Mouse (Mus musculus) CD4-positive helper T cell, adult 2 months (primary cell): Measurements from ENCODE around the gene Ccne1.
A peak's percentile ranks its signal among the peaks of the same experiment; 100 is the strongest.
"Not testable (repeated sequence)": the region's sequence is repeated elsewhere in the genome, so short reads cannot be mapped to it uniquely, and the experiment has no call there.

Experiments
- DNase-seq: peaks from one replicate; pipeline ENCODE4 v3.0.0-alpha.2; 2012; ENCODE audit warnings: low read depth, missing footprints, low spot score

The Ccne1 gene

DNA sequence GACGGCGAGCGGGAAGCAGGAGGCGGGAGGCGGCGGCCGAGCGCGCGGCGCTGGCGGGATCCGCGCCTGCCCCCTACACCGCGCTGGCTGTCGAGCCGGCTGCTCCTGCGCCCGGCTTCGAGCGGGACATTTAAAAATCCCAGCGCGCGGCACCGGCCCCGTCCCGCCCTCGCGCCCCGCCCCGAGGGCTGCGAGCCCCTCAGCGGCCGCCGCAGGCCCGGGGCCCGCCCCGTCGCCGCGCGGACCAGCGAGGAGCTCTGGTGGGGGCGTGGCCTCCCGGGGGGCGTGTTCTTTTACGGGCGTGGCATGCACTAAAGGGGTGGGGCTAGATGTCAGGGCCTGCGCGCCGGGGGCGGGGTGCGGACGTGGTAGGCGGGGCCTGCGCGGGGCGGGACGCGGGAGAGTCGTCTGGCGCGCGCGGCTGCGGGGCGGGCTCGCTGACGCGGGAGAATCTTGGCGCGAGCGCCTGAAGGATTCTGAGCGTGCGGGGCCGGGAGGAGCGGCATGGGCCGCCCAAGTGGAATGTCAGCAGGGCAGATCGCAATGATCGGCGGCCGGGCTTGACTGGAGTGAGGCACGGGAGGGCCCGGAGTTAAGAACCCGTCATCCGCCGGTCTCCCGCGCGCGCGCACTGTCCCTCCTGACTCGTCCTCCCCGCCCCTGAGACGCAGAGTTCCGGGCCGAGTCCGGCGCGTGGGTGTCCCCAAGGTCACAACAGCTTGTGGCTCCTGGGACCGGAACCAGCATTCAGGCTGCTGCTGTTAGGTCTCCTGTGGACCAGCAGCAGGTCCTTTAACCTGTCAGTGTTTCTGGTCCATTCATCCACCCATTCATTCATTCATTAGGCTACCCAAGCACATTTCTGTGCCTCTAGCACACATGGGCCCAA is at the start of gene Ccne1:
Gene Ccne1 (minus strand): TSS at position 164 of the 889 bp plus-strand sequence.
- DNase-seq = peak; percentile 97

DNA sequence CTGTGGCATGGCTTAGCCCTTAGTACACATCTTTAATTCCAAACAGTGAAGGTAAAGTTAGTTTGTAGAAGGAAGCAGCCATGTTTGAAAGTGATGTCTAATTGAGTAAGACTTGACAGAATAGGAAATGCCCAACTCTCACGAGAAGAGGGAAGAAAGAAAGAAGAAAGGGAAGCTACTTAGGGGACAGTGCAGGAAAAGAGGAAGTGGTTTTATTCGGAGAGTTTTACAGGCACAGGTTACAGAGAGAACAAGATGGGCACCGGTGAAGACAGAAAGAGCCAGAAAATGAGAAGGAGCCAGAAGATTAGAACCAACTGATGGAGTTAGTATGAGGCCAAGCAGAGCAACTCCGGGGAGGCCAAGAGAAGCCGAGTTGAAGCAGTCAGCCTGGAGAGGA is 48.5 kb upstream of the Ccne1 start:
- DNase-seq = no peak

DNA sequence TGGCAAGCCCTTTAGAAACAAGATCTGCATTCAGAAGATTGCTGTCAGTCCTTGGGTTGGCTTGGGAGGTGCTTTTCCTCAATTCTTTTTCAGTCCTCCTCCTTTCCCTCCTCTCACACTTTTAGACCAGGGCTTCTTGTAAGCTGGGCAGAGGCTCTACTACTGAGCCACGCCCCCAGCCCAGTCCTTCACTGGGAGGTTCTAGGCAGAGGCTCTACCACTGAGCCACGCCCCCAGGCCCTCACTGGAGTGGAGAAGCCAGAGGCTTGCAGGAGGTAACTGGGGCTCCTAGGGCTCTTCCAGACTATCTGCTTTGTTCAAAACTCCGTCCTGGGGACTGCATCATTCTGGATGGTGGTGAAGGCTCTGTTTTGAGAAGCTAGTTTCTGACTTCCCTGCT is 45.2 kb upstream of the Ccne1 start:
- no peak for DNase-seq

DNA sequence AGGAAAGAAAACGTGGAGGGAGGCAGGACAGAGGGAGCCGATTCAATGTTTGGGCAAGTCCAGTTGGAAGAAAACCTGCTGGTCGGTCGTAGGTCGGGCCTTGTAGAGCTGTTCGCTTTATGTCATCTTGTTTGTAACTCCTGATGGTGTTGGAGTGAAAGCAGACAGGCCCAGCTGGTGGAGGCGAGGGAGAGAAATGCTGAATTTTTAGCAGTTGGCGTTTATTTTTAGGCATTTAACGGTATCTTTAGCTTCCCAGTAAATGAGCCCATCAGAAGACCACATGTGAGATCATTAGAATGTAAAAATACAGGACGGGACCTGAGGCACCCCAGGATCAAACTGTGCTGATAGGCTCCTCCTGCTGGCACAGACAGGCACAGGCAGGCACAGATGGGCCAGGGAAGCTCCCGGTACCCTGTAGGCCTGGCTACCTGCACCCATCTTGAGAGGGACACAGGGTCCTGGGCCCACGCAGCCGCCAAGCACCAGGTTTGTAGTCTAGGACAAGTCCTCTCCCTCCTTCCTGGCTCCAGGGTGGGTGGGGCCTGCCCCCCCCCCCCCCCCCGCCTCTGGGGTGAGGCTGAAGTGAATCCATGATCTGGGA is 44.5 kb upstream of the Ccne1 start:
- DNase-seq = no peak

DNA sequence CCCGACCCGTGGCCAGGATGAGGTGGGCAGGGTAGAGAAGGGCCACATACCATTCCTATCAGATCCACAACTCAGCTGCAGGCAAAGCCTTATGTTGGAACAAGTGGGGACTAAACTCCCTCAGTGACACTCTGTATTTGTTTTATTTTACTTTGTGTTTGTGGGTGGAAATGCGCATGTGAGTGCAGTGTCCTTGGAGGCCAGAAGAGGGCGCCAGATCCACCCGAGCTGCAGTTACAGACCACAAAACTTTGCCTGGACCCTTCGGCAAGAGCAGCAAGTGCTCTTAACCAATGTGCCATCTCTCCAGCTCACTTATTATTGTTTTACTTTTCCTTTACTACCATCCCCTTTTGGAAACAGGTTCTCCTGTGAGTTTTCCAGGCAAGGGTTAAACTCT is 40.1 kb upstream of the Ccne1 start:
- DNase-seq = no peak

DNA sequence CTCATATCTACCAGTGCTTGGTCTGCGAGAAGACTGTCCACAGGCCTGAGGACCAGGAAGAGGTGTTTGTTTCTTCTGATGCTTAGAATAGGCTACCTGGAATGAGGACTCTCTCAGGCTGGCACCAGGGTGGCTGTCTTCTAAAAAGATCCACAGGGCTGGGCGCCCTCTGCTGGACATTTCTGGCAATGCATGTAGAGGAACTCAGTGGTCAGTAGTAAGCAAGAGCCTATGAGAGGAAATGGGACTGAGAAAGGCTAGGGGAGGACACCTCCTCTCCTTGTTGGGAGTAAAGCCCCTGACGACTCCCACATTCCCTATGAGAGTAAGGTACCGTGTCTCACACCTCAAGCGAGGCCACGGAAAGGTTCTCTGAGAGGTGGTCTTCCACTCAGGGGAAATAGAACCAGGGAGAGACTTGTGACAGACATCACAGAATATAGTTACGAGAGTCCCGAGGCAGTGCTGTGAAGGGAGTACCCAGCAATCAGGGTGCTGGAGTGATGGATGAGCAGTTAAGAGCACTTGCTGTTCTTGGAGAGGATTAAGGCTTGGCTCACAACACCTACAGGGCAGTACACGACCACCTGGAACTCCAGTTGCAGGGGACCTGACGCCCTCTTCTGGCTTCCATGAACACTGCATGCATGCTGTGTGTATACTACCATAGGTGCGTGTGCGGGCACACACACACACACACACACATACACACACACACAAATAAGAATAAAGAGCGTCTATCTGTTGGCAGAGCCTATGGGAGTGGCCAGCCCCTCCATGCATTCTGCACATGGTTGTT is 34.6 kb upstream of the Ccne1 start:
- DNase-seq = peak; percentile 79

DNA sequence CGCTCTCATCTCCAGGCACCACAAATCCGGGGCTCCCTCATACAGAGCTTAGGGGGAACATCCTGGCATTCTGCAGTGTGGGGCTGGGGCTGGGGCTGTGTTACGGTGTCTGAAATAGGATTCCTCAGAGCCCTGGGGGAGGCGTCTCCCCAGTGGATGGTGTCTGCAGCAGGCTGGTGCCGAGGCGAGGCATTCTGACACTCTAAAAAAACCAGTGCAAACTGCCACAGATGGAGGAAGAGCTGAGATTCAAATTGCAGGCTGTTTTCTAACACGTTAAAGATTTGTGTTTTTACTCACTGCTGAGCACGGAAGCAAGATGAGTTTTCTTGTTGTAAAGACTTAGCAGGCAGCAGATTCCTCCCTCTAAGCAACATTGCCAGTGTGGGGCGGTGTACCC is 33.0 kb upstream of the Ccne1 start:
- no peak for DNase-seq

DNA sequence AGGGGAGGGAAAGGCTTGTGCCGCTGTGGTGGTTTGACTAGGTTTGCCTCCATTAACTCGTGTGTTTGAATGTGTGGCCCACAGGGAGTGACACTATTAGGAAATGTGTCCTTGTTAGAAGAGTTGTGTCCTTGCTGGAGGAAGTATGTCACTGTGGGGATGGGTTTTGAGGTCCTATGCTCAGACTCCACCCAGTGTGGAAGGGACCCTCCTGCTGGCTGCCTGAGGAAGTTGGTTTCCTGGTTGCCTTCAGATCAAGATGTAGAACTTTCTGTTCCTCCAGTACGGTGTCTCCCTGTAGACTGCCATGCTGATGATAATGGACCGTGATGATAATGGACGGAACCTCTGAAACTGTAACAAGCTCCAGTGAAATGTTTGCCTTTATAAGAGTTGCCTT is 27.1 kb upstream of the Ccne1 start:
- DNase-seq = no peak

DNA sequence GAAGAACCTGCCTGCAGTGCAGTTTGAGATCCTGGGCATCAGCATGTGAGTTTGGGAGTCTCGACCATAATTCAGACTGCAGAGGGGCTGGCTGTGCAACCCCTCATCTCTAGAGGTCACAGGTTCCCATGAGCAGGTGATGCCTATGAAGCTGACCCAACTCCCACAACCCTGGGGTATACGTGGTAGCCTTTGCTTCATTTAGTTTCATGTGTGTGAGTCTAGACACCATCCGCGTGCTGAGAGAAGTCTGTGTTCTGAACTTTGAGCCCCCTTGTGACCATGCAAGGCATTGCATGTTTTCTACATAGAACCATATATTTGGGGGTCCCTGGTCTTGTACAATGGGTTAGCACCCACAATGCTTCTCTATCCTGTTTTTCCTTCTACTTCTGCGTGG is 23.9 kb upstream of the Ccne1 start:
- DNase-seq = peak; percentile 61

DNA sequence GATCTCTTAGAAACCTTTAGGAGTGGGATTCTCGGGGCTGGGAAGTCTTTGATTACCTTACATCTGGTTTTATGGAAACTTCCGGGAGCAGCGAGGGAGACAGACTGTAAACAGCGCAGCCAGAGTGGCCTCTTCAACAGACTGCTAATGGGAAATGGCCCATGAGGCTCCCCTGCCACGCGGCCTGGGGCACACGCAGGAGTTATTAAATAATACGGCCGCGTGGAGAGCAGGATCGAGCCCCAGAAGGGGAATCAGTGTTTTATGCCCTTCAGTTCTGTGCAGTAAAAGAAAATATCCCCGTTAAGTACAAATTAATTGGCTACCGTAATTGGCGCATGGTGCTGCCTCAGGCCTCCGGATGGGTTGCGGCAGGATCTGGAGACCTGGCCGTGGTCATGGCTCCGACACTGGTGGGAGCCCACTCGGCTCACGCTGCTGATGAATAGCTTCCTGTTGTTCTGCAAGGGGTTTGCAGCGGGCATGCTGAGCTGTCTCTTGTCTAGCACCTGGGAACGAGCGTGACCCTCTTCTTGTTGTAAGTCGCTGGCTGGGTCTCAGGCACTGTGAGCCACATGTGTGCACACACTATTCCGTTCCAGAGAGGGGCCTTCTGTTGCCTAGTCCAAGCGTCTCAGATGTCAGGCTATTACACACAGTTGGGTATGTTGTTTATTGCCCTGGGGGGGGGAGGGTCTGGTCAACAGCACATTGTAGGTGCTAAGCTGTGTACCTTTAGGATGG is 22.8 kb upstream of the Ccne1 start:
- DNase-seq = no peak

DNA sequence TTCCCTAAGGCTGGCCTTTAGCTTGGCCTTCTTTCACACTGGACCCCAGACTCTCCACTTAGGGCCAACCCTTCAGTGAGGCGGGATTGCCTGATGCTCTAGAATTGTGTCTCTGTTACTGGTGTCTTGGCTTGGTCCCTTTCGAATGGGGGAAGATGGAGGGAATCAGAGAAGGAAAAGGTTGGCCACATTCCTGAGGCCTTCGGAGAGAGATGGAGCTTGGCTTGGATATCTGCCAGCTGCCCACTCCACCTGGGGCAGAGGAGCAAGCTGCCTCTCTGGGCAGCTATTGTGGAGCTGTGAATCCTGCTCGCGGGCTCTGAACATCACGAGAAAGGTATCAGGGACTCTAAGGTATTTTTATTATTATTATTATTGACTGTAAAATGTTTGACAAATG is 22.2 kb upstream of the Ccne1 start:
- no peak for DNase-seq

DNA sequence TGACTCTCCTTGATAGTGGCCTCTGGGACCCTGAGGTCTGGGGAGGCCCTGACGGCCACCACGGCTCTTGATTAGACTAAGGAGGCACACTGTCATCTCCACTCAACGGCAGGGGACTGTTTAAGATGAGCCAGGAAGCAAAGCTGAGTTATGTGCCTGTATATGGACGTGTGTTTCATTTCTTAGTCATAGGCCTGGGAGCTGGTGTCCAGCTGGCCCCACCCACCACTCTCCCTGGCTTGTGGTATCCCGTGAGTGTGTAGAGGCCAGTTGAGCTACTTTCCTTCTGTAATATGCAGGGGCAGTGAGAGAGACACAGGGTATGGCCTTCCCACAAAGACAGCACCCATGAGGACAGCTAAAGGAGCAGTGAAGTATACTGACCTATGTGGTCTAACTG is 20.9 kb upstream of the Ccne1 start:
- DNase-seq = not testable (repeated sequence)

DNA sequence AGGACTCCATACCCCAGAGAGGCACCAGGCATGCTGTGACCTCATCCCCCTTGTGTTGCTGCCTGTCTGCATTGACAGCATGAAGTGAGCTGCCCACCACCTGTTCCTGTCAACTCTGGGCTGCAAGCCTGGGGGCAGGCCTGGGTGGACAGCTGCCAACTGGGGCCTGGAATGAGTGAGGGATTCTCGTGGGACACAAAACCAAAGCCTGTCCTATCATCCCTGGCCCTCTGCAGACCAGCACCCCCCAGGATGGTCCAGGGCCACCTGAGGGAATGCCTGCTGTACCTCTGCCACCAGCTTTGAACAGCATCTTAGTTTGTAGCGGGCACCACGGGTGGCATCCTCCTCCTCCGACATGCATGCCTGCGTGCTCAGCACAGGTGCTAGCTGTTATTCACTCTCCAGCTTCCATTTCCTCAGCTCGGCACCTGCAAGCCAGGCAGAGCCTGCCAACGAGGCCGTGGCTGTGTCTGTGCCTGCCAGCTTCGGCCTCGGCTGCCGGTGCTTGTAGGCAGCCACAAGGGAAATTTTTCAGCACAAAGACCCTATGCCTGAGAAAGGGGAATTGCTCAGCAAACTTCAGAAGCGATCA is 18.3 kb upstream of the Ccne1 start:
- no peak for DNase-seq

DNA sequence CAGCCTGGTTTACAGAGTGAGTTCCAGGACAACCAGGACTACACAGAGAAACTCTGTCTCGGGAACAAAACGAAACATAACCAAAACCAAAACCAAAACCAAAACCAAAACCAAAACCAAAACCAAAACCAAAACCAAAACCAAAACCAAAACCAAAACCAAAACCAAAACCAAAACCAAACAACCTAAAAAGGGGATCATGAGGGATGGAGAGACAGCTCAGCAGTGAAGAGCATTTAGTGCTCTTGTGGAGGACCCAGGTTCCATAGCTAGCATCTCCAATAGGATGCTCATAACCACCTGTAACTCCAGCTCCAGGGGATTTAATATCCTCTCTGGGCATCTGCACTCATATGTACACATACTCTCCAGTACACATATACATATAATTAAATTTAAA is 16.8 kb upstream of the Ccne1 start:
- peak; percentile 39 for DNase-seq

DNA sequence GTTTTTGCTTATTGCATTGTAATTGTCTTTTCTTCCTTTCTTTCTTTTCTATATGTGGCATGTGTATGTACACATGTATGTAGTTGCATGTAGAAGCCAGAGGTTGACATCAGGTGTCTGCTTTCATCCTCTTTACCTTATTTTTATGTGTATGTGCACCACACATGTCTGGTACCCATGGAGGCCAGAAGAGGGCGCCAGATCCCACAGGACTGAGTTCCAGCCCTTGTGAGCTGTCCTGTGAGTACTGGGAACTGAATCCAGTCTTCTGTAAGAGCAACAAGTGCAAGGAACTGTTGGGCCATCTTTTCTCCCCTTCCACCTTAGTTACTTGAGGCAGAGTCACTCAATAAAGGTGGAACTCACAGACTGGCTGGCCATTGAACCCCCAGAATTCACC is 11.3 kb upstream of the Ccne1 start:
- DNase-seq = no peak

DNA sequence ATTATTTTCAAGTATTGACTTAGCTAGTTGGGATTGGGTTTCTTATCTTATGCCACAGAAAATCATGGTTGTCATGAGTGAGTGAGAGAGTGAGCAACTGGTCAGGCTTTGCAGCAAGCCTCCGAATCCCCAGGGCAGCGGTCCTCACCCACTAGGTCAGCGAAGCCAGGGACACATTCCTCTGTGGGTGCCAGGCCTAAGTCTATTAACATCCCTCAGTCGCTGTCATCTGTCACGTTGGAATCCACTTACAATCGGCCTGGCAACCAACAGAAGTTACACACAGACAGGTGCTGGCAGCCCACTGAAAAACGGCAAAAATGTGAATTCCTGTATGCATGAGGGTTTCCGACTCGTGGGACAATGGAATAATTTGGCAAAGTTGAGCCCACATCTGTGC is 5.1 kb upstream of the Ccne1 start:
- no peak for DNase-seq

DNA sequence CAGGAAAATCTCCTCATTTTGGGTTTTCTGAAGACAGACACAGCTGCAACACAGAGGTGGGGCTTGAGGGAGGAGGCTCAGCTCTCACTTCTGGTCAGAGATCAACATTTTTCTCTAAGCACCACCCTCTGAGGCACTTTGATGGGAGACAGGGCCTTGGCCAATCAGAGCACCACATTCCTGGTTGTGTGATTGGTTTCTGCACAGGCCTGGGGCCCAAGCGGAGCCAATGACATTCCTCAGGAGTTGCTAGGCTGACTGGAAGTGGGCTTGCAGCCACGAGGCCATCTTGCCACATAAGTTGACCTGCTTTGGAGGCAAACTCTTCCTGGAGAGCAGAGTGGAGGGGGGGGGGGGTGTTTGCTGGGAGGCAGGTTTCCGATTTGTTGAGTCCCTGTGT is 4.7 kb upstream of the Ccne1 start:
- DNase-seq = no peak

DNA sequence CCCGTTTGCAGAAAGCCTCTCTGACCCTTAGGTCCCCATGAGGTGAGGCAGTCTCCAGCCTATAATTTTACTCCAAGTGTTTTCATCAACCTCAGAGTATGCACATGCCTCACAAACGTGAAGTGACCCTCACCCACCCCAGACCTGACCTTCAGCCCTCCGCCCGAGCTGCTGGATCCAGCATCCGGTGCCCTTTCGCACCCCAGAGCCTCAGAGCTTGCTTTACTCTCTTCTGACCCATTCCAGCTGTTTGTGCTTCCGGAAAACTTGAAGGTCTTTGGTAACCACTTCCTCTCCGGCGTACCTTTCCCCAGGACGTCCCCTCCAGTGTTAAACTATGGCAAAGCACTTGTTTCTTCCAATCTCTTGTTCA is 912 bp upstream of the Ccne1 start:
- DNase-seq = no peak

DNA sequence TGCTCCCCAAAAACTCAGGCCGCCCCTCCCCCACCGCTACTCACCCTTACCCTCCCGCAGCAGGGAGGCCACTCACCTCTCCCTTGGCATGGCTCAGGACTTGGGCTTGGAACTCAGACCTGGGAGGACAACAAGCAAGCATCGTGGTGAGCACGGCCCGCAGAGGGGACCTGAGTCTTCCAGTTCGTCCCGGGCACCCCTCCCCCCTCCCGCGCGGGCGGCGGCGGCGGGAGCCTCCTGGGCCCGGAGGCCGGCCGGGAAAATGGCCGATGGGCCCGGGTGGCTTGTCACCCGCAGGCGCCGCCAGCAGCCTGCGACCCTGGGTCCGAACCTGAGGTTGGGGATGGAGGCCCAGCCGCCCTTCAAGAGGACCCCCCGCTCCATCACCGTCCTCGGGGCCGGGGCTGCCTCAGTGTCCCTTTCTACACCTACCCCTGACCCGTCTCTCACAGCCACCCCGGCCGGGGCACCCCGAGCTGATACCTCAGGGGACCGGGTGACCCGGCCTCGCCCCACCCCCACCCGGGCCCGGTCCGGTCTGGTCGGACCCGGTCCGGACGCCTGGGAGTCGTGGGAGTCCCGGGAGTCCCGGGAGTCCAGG is 523 bp downstream of the Ccne1 start:
- peak; percentile 47 for DNase-seq

DNA sequence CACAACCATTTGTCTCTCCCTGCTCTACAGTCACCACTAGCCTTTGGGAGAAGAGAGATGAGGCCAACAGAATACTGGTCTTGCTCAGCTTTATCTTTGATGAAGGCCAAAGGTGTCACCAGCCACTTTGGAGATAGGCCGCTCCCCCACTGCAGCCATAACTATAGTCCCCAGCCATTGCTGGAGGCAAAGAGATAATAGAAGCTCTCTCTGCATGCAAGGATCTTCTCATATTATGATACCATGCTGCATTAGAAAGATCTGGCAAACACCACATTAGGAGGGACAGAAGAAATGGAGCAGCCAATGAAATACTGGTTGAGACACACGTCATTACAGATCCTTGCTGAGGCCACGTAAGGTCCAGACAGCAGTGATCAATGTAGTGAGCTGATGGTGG is 2.0 kb downstream of the Ccne1 start:
- no peak for DNase-seq

DNA sequence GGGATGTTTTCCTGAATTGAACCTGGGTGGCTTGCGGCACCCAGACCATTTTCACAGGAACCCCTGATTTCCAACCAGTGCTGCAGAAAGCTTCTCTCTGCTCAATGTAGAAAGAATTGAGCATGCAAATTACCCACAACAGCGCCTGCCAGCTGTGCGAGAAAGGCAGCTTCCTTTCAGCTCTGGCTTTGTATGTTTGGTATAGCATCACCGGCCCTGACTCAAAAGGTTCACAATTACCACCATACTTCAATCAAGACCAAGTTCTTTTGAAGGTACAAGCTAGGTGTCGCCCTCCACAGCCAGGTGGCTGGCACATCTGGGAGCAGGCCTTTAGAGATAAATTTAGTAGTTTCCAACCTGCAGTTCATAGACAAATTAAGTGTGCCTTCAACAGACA is 3.2 kb downstream of the Ccne1 start:
- peak; percentile 76 for DNase-seq
